ENCODE assay signal across 25 mouse cellular contexts in the genomic region with DNA sequence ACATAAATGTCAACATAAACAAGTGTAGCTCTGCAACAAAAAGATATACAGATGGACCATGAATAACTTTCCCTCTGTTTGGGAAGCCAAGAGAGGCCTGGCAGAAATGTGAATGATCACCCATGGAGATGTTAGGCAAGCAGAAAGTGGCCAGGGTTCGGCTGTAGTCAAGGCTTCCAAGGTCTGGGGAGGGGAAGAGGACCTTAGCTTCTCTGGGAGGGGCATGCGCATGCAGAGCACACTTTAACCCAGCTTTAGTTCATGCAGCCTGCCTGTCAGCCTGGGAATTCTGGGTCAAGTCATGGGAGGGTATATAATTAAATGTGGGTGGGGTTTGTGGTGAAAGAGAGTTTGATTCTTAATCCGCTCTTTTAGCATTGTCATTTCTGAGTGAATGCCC.
A peak's percentile ranks its signal among the peaks of the same experiment; 100 is the strongest.
DNase-seq lines count a peak whose midpoint lies in the region; ATAC-seq and TF ChIP-seq lines count a peak whose summit lies in the region.
"Had no signal": no experiment of that assay in that cellular context is flagged by ENCODE, and none has a peak within 500 bp of the region (broad histone marks: within the 10 kb centered on the region; RNA-seq: fewer than 3 reads in every experiment).

No protein-coding gene starts in this region.

- peak overlapping the region; percentile 40 for H3K27ac ChIP-seq in heart, adult 2 months
- H3K27ac ChIP-seq in liver, adult 2 months (replicated peaks; ENCODE audit: insufficient read depth, low read depth, low read length): no peak overlapping the region
- H3K27ac ChIP-seq in liver, embryonic 11.5 days (ENCODE audit: low read depth, low read length): no peak overlapping the region
- peak overlapping the region; percentile 31; the same call in 1 of the 2 replicates for H3K27ac ChIP-seq in stomach, embryonic 16.5 days (ENCODE audit: low read length)
- H3K27ac ChIP-seq: embryonic facial prominence, embryonic 13.5 days; forebrain, embryonic 12.5 days; hindbrain, embryonic 13.5 days; liver, embryonic 12.5 days had no signal

- no peak for TF ChIP-seq EP300 in heart, adult 2 months (IDR thresholded peaks at IDR 0.05; ENCODE audit: insufficient read depth, low read depth, low read length)

- DNase-seq in heart, adult 2 months: no peak
- DNase-seq in heart, postnatal 14 days: no peak
- DNase-seq in kidney, adult 11 months: peak; percentile 53
- no peak for DNase-seq in kidney, adult 18-20 months
- peak; percentile 61 for DNase-seq in liver, adult 2 months (ENCODE audit: extremely low read depth, low read depth, low spot score)
- DNase-seq in liver, embryonic 11.5 days (ENCODE audit: low spot score): no peak
- DNase-seq: adrenal gland, postnatal 25 days; cerebellum, adult 8-10 months; cerebellum, postnatal 36 days; embryo, embryonic 11 days; heart, postnatal 10 days; layer of hippocampus, postnatal 36 days; lung, adult 18-20 months; lung, postnatal 36 days; midbrain, embryonic 14.5 days; right cerebral cortex, postnatal 25 days; spleen, adult 18-20 months; thymus, adult 18-20 months; thymus, postnatal 4 days had no signal

- intact Hi-C loops in heart, adult 2 months (cut with DNase I): no loop called here
- intact Hi-C loops in heart, postnatal 14 days (cut with DNase I): no loop called here

- no peaks in the 10 kb centered on the region for H3K9me3 ChIP-seq in liver, embryonic 11.5 days (ENCODE audit: control insufficient read depth, low read length)
- H3K9me3 ChIP-seq in stomach, embryonic 16.5 days (replicated peaks; ENCODE audit: control insufficient read depth, low read length): no peaks in the 10 kb centered on the region
- H3K9me3 ChIP-seq: embryonic facial prominence, embryonic 13.5 days; forebrain, embryonic 12.5 days; hindbrain, embryonic 13.5 days; liver, embryonic 12.5 days had no signal

- no peaks in the 10 kb centered on the region for H3K27me3 ChIP-seq in heart, adult 2 months (ENCODE audit: control insufficient read depth, insufficient read depth, low read length)
- H3K27me3 ChIP-seq in liver, adult 2 months (ENCODE audit: control insufficient read depth, insufficient read depth, low read length): no peaks in the 10 kb centered on the region
- H3K27me3 ChIP-seq in liver, embryonic 11.5 days (replicated peaks; ENCODE audit: control insufficient read depth, insufficient read depth, low read length): no peaks in the 10 kb centered on the region
- H3K27me3 ChIP-seq in stomach, embryonic 16.5 days (ENCODE audit: control insufficient read depth, insufficient read depth, low read length): no peaks in the 10 kb centered on the region
- H3K27me3 ChIP-seq: embryonic facial prominence, embryonic 13.5 days; forebrain, embryonic 12.5 days; hindbrain, embryonic 13.5 days had no signal

- no peak for TF ChIP-seq POLR2A in heart, adult 2 months (IDR thresholded peaks at IDR 0.05; ENCODE audit: insufficient read depth, low read depth, low read length)
- no peak for TF ChIP-seq POLR2A in liver, adult 2 months (IDR thresholded peaks at IDR 0.05; ENCODE audit: extremely low read depth, insufficient read depth, low read length)

- no peak for ATAC-seq in liver, embryonic 11.5 days (replicated peaks; ENCODE audit: low FRiP score)
- ATAC-seq in stomach, embryonic 16.5 days (ENCODE audit: insufficient read depth, low FRiP score): no peak
- ATAC-seq: liver, embryonic 12.5 days had no signal

- no peak for TF ChIP-seq CTCF in heart, adult 2 months (IDR thresholded peaks at IDR 0.05)
- no peak for TF ChIP-seq CTCF in liver, adult 2 months (IDR thresholded peaks at IDR 0.05; ENCODE audit: low read depth, low read length)

- H3K4me2 ChIP-seq in liver, embryonic 11.5 days: no peak overlapping the region
- no peak overlapping the region for H3K4me2 ChIP-seq in stomach, embryonic 16.5 days (ENCODE audit: low read depth, low read length)
- H3K4me2 ChIP-seq: embryonic facial prominence, embryonic 13.5 days; forebrain, embryonic 12.5 days; hindbrain, embryonic 13.5 days; liver, embryonic 12.5 days had no signal

- H3K9ac ChIP-seq in heart, adult 2 months (ENCODE audit: low read depth, low read length): no peak overlapping the region
- no peak overlapping the region for H3K9ac ChIP-seq in liver, adult 2 months (ENCODE audit: low read depth, low read length)
- no peak overlapping the region for H3K9ac ChIP-seq in liver, embryonic 11.5 days (ENCODE audit: low read depth, low read length)
- no peak overlapping the region for H3K9ac ChIP-seq in stomach, embryonic 16.5 days (ENCODE audit: low read length)
- H3K9ac ChIP-seq: embryonic facial prominence, embryonic 13.5 days; forebrain, embryonic 12.5 days; hindbrain, embryonic 13.5 days; liver, embryonic 12.5 days had no signal

- H3K79me2 ChIP-seq in heart, adult 2 months (replicated peaks; ENCODE audit: control insufficient read depth, insufficient read depth, low read length): no peaks in the 10 kb centered on the region; the same call in 1 of the 2 replicates
- peaks cover 21% of the 10 kb centered on the region for H3K79me2 ChIP-seq in liver, adult 2 months (ENCODE audit: control insufficient read depth, insufficient read depth, low read length)

- H3K4me3 ChIP-seq in heart, adult 2 months: no peak overlapping the region
- no peak overlapping the region for H3K4me3 ChIP-seq in liver, adult 2 months (ENCODE audit: insufficient read depth, low read depth, low read length)
- no peak overlapping the region for H3K4me3 ChIP-seq in liver, embryonic 11.5 days (ENCODE audit: low read depth, low read length)
- no peak overlapping the region for H3K4me3 ChIP-seq in stomach, embryonic 16.5 days (replicated peaks; ENCODE audit: low read length)
- H3K4me3 ChIP-seq: embryonic facial prominence, embryonic 13.5 days; erythroblast, embryonic 14.5 days; forebrain, embryonic 12.5 days; hindbrain, embryonic 13.5 days; liver, embryonic 12.5 days had no signal

- 73% methylated on average over 3 of the region's 3 CpGs for WGBS in heart, adult 2 months
- 54% methylated on average over 3 of the region's 3 CpGs for WGBS in liver, adult 2 months
- WGBS in liver, embryonic 11.5 days: 78% methylated on average over 3 of the region's 3 CpGs
- WGBS in stomach, embryonic 16.5 days: 68% methylated on average over 3 of the region's 3 CpGs

- peaks cover 20% of the 10 kb centered on the region for H3K36me3 ChIP-seq in heart, adult 2 months (ENCODE audit: control insufficient read depth, insufficient read depth, low read length)
- H3K36me3 ChIP-seq in liver, adult 2 months (ENCODE audit: control insufficient read depth, insufficient read depth, low read length): peaks cover 22% of the 10 kb centered on the region
- H3K36me3 ChIP-seq in liver, embryonic 11.5 days (ENCODE audit: control insufficient read depth, insufficient read depth, low read length): peaks cover 2% of the 10 kb centered on the region
- H3K36me3 ChIP-seq in stomach, embryonic 16.5 days (ENCODE audit: control insufficient read depth, insufficient read depth, low read length): no peaks in the 10 kb centered on the region
- H3K36me3 ChIP-seq: forebrain, embryonic 12.5 days; hindbrain, embryonic 13.5 days had no signal

- H3K4me1 ChIP-seq in heart, adult 2 months (ENCODE audit: control insufficient read depth, insufficient read depth, low read length): peaks cover 10% of the 10 kb centered on the region; the same call in 1 of the 2 replicates
- peaks cover 27% of the 10 kb centered on the region for H3K4me1 ChIP-seq in liver, adult 2 months (ENCODE audit: control insufficient read depth, insufficient read depth, low read length)
- no peaks in the 10 kb centered on the region; the same call in 1 of the 2 replicates for H3K4me1 ChIP-seq in liver, embryonic 11.5 days (replicated peaks; ENCODE audit: control insufficient read depth, insufficient read depth, low read length)
- peaks cover 16% of the 10 kb centered on the region for H3K4me1 ChIP-seq in stomach, embryonic 16.5 days (ENCODE audit: control insufficient read depth, insufficient read depth, low read length)
- H3K4me1 ChIP-seq: hindbrain, embryonic 13.5 days; liver, embryonic 12.5 days had no signal

Comparison
In these comparisons a context has a peak if more than half of its experiments do, and no peak if none do; other contexts are left out.
1. DNase-seq: peak in kidney, adult 11 months (single experiment) and liver, adult 2 months (single experiment); none in heart, adult 2 months (0 of 2), heart, postnatal 14 days (0 of 2), kidney, adult 18-20 months (single experiment) and liver, embryonic 11.5 days (single experiment).
2. H3K27ac ChIP-seq: peak in heart, adult 2 months (single experiment) and stomach, embryonic 16.5 days (single experiment); none in liver, adult 2 months (single experiment) and liver, embryonic 11.5 days (single experiment).